Mouse (Mus musculus): ENCODE data around the gene Pxk. TPM values are rescaled to one million over a fixed set of nuclear protein-coding genes. Genes with fewer than 3 reads are reported as not detected.
"Not testable (repeated sequence)": the region's sequence is repeated elsewhere in the genome, so short reads cannot be mapped to it uniquely, and the experiment has no call there.

The Pxk gene
- total RNA-seq, 4 experiments from 2014 or later = 11.4 to 14.9 (median 12.6) TPM

DNA sequence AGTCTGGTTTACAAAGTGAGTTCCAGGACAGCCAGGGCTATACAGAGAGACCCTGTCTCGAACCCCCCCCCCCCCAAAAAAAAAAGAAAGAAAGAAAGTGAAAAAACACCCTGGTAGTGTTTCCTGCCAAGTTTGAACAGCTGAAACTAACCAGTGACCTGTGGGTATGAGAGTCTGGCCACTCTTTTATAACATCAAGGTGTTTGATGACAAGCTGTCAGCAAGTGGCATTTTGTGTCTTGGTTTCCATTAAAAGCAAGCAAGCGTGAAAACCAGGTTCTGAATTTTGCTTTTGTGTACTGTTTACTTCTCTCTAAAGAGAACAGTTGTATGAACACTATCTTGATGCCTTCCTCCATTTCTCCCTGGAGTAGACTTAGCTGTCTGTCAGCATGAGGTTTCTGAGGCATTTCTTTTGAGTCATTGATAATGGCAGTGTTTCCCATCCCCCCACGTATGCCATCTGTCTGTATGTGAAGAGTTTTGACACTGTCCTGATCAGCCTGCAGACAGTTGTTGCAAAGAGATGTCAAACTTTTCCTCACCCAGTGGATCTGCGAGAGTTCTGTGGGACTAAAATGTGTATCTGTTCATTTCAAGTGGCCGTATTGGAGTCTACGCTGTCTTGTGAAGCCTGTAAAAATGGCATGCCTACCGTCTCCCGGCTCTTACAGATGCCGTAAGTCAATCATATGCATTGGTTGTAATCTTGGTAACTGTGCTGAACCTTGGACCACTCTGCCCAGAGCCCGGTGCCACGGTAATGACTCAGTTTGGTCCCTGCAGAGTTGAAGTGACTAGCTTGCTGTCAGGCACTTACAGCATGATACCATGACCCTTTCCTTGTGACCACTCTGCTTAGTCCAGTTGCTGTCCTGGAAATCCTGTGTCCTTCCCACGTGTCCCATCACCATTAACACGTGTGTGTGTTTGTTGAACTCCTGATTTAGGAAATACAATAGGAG is 47.9 kb downstream of the Pxk start:
- no peak for DNase-seq (ENCODE audit: low spot score in 2 of 2)

- no peak for DNase-seq (ENCODE audit: low spot score in 2 of 2)
These were observed 48.7 kb downstream of the Pxk start for GRCm38 (mm10) chr14:8146611-8147223.

GRCm38 (mm10) chr14:8148842-8149241 is 50.8 kb downstream of the Pxk start:
- DNase-seq (ENCODE audit: low spot score in 2 of 2) = no peak

GRCm38 (mm10) chr14:8151757-8152156 is 53.7 kb downstream of the Pxk start:
- DNase-seq (ENCODE audit: low spot score in 2 of 2) = no peak

- no peak for DNase-seq (ENCODE audit: low spot score in 2 of 2)
These were observed 56.1 kb downstream of the Pxk start for GRCm38 (mm10) chr14:8154072-8154471.

DNA sequence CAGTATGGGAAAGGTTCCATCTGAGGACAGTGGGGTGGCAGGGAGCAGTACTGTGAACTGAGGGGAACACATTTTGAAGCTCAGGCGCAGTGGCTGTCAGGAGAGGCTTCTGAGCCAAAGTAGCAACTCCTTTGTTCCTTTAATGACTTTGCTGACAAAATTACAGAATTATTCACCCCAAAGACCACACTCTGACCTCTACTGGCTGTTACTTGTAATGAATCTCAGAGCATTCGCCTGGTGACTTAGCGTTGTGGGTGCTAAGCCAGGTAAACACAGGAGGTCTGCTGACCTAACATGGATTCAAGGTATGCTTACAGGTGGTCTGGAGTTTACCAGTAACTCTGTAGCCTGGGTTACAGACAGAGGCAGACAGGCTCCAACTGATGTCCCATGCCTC is 58.9 kb downstream of the Pxk start:
- no peak for DNase-seq (ENCODE audit: low spot score in 2 of 2)

- no peak for DNase-seq (ENCODE audit: low spot score in 2 of 2)
These were observed 60.7 kb downstream of the Pxk start for GRCm38 (mm10) chr14:8158721-8159120.

DNA sequence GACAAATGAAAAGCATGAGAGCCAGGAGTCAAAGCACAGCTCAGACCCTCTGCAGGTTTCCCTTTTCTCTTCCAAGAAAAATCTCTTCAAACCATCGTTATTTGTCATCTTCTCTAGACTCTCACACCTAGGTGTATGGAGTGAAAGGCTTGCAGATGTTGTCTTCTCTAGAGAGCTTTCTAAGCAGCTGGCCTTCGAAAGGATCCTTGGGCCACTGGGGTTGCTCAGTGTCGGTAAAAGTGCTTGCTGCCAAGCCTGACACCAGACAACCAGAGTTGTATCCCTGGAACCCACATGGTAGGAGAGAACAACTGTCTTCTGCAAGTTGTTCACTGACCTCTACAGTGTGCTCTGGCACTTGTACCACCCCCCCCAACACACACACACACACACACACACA is 61.1 kb downstream of the Pxk start:
- DNase-seq (ENCODE audit: low spot score in 2 of 2) = no peak

GRCm38 (mm10) chr14:8161777-8162176 is 63.8 kb downstream of the Pxk start:
- no peak for DNase-seq (ENCODE audit: low spot score in 2 of 2)

DNA sequence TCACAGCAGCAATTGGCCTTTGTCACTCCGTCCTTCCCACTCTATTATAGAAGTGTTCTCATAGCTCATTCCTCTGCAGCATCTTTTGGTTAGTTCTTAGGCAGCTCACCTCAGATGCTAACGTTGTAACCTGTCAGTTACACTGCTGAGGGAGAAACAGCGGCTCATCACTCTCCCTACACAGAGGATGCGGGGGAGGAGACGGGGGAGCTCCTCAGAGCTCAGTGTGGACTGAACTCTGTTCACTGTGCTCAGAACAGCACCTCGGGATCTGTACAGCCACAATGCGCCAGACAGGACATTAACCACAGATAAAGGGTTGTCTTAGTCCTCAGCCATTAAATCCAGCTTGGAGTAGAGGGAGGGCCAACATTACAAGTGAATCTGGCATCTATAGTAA is 66.5 kb downstream of the Pxk start:
- DNase-seq (ENCODE audit: low spot score in 2 of 2) = no peak

GRCm38 (mm10) chr14:8172507-8173410 is 74.7 kb downstream of the Pxk start, which contains the start of gene Pdhb:
Gene Pdhb, minus strand, starts transcription at chr14:8173025.
- DNase-seq (ENCODE audit: low spot score in 2 of 2) = peak; percentile 99

DNA sequence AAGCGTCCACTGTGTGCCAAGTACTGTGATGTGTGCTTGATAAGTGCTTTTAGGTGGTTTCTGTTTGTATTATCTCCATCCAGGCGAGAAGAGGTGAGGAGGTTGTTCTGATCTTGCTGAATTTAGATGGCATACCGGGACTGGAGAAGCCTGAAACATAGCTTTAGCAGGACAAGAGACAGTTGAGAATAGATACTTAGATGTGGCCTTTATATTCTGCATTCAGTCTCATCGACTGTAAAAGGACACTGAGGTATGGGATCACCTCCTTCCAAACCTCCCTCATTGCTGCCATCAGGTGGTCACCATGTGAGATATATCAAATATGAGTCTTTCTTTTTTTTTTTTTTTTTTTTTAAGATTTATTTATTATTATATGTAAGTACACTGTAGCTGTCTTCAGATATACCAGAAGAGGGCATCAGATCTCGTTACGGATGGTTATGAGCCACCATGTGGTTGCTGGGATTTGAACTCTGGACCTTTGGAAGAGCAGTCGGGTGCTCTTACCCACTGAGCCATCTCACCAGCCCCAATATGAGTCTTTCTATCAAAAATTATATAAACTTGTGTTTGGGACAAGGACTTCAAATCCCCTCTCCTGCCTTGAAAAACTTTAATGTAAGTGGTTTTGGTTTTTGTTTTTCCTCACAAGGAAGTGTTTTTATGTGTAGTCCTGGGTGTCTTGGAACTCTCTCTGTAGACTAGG is 75.7 kb downstream of the Pxk start:
- DNase-seq (ENCODE audit: low spot score in 2 of 2) = not testable (repeated sequence)

- DNase-seq (ENCODE audit: low spot score in 2 of 2) = no peak
These were observed 76.6 kb downstream of the Pxk start for GRCm38 (mm10) chr14:8174634-8175033.

- no peak for DNase-seq (ENCODE audit: low spot score in 2 of 2)
These were observed 78.2 kb downstream of the Pxk start for GRCm38 (mm10) chr14:8176251-8176650.

DNA sequence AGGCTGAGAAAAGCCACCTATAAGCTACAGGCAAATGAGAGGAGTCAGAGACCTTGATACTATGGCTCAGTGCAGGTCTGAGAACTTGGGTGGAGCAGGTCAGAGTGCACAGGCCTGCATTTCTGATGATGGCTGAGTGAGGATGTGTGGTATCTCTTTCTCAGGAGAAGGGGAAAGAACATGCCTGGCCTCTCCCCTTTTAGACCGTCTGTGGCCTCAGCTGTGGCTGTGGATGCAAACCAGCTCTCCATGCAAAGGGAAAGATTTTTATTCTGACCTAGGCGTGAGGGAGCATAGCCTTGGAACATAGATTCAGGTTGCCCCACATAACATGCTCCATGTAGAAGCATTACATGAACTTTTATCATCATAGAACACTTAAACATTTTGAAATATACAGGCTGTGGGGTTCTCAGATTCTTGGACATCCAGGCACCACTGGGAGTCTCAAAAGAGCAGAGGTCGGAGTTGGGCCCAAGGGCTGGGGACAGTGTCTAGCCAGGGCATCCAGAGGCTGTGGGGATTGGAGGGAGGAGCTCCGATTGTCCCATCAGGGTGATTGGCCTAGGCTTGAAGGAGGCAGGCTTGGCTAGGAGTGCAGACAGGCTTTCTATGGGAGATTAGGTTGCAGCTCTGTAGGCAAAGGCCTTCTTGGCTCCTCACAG is 82.5 kb downstream of the Pxk start:
- no peak for DNase-seq (ENCODE audit: low spot score in 2 of 2)

GRCm38 (mm10) chr14:8183330-8183729 is 85.3 kb downstream of the Pxk start:
- no peak for DNase-seq (ENCODE audit: low spot score in 2 of 2)

GRCm38 (mm10) chr14:8186278-8187045 is 88.5 kb downstream of the Pxk start:
- DNase-seq (ENCODE audit: low spot score in 2 of 2) = no peak

GRCm38 (mm10) chr14:8190556-8190955 is 92.5 kb downstream of the Pxk start:
- no peak for DNase-seq (ENCODE audit: low spot score in 2 of 2)

DNA sequence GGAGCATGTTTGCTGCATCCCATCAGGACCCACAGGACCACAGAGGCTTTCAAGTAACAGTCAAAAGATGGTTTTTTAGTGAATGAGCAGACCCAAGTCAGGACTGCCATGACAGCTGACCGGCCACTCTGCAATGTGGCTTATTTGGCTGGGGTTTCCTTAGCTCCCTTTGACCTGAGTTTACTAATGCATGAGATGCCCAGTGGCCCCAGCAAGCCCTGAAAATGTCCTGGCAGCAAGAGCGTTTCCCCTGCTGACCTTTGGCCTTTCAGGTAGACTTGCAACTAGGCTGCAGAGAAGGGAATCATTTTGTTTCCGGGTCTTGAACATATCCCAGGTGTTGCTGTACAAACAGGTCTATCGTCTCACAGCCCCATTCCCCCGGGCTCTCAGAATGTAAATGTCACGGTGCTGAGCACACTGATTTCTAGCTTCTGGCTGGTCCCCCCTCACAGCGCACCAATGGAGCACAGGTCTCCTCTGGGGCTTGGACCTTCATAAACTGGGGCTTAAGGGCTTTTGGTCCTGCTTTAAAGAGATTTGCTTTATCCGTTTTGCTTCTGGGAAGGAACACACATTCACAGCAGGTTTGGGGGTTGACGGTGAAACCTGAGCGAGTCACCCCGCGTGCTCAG is 93.4 kb downstream of the Pxk start:
- no peak for DNase-seq (ENCODE audit: low spot score in 2 of 2)

Measured in gastrocnemius, adult 8-10 months (tissue).